Mouse (Mus musculus) monocyte, adult 2 months (primary cell): ENCODE results near the gene Opcml.

Experiments
- DNase-seq, 2 experiments: peaks; one replicate each; pipeline ENCODE4 v3.0.0; 2022; ENCODE audit warnings: low spot score in 2 of 2, low read depth in 1 of 2

Opcml gene

GRCm38 (mm10) chr9:28613683-28614620 lies 823.4 kb downstream of the Opcml start:
- DNase-seq = no peak

- no peak for DNase-seq
Measured at GRCm38 (mm10) chr9:28615447-28615846, 824.9 kb downstream of the Opcml start.

GRCm38 (mm10) chr9:28617666-28618065 lies 827.1 kb downstream of the Opcml start:
- DNase-seq = no peak

- DNase-seq = no peak
Measured at GRCm38 (mm10) chr9:28618186-28618892, 827.8 kb downstream of the Opcml start.

GRCm38 (mm10) chr9:28621939-28622338 lies 831.4 kb downstream of the Opcml start:
- no peak for DNase-seq

GRCm38 (mm10) chr9:28624870-28625269 lies 834.3 kb downstream of the Opcml start:
- no peak for DNase-seq

- DNase-seq = no peak
Measured at GRCm38 (mm10) chr9:28642766-28643165, 852.2 kb downstream of the Opcml start.

- no peak for DNase-seq
Measured at GRCm38 (mm10) chr9:28644063-28644462, 853.5 kb downstream of the Opcml start.

- DNase-seq = no peak
Measured at GRCm38 (mm10) chr9:28650089-28650488, 859.5 kb downstream of the Opcml start.

- no peak for DNase-seq
Measured at GRCm38 (mm10) chr9:28659996-28660395, 869.4 kb downstream of the Opcml start.

- no peak for DNase-seq
Measured at GRCm38 (mm10) chr9:28662882-28663281, 872.3 kb downstream of the Opcml start.

- no peak for DNase-seq
Measured at GRCm38 (mm10) chr9:28680309-28680708, 889.7 kb downstream of the Opcml start.

GRCm38 (mm10) chr9:28681252-28682037 lies 890.9 kb downstream of the Opcml start:
- no peak for DNase-seq

- DNase-seq = no peak
Measured at GRCm38 (mm10) chr9:28683951-28684470, 893.4 kb downstream of the Opcml start.

GRCm38 (mm10) chr9:28686942-28687611 lies 896.5 kb downstream of the Opcml start:
- no peak for DNase-seq

GRCm38 (mm10) chr9:28690134-28690533 lies 899.6 kb downstream of the Opcml start:
- no peak for DNase-seq

- no peak for DNase-seq
Measured at GRCm38 (mm10) chr9:28705796-28706195, 915.2 kb downstream of the Opcml start.

- no peak for DNase-seq
Measured at GRCm38 (mm10) chr9:28714544-28714943, 924.0 kb downstream of the Opcml start.

- no peak for DNase-seq
Measured at GRCm38 (mm10) chr9:28720186-28720585, 929.6 kb downstream of the Opcml start.

- no peak for DNase-seq
Measured at GRCm38 (mm10) chr9:28731811-28732602, 941.4 kb downstream of the Opcml start.
